Mouse (Mus musculus): ENCODE measurements around the gene Rpn1.
A peak's percentile ranks its signal among the peaks of the same experiment; 100 is the strongest.

Gene Rpn1

GRCm38 (mm10) chr6:88084278-88085151 lies at the start of gene Rpn1:
TSS of gene Rpn1 (plus strand) at chr6:88084482.
- peak; percentile 99 for DNase-seq

- DNase-seq, result no peak
Observed at GRCm38 (mm10) chr6:88037471-88038045, 46.7 kb upstream of the Rpn1 start.

GRCm38 (mm10) chr6:88039426-88039825 lies 44.9 kb upstream of the Rpn1 start:
- DNase-seq, result no peak

- DNase-seq, result no peak
Observed at GRCm38 (mm10) chr6:88041221-88041620, 43.1 kb upstream of the Rpn1 start.

- no peak for DNase-seq
Observed at GRCm38 (mm10) chr6:88042336-88042735, 41.9 kb upstream of the Rpn1 start.

GRCm38 (mm10) chr6:88044234-88044576 lies 40.1 kb upstream of the Rpn1 start:
- DNase-seq, result no peak

- DNase-seq, result peak; percentile 98
Observed at GRCm38 (mm10) chr6:88044577-88045405, 39.5 kb upstream of the Rpn1 start, which contains the start of gene Rab7. TSS of gene Rab7 (minus strand) at chr6:88045270.

GRCm38 (mm10) chr6:88045406-88045766 lies 38.9 kb upstream of the Rpn1 start:
- DNase-seq, result no peak

- DNase-seq, result no peak
Observed at GRCm38 (mm10) chr6:88047853-88048252, 36.4 kb upstream of the Rpn1 start.

GRCm38 (mm10) chr6:88049008-88049407 lies 35.3 kb upstream of the Rpn1 start:
- no peak for DNase-seq

- no peak for DNase-seq
Observed at GRCm38 (mm10) chr6:88051206-88051605, 33.1 kb upstream of the Rpn1 start.

- DNase-seq, result no peak
Observed at GRCm38 (mm10) chr6:88053228-88054080, 30.8 kb upstream of the Rpn1 start.

GRCm38 (mm10) chr6:88054081-88054835 lies 30.0 kb upstream of the Rpn1 start:
- DNase-seq, result no peak

GRCm38 (mm10) chr6:88055663-88056062 lies 28.6 kb upstream of the Rpn1 start:
- DNase-seq, result no peak

GRCm38 (mm10) chr6:88056866-88057265 lies 27.4 kb upstream of the Rpn1 start:
- DNase-seq, result no peak

- DNase-seq, result no peak
Observed at GRCm38 (mm10) chr6:88059903-88060302, 24.4 kb upstream of the Rpn1 start.

GRCm38 (mm10) chr6:88060602-88061001 lies 23.7 kb upstream of the Rpn1 start:
- DNase-seq, result no peak

- no peak for DNase-seq
Observed at GRCm38 (mm10) chr6:88061406-88061805, 22.9 kb upstream of the Rpn1 start.

GRCm38 (mm10) chr6:88062398-88062797 lies 21.9 kb upstream of the Rpn1 start:
- no peak for DNase-seq

GRCm38 (mm10) chr6:88064072-88064642 lies 20.1 kb upstream of the Rpn1 start:
- no peak for DNase-seq

- DNase-seq, result peak; percentile 79
Observed at GRCm38 (mm10) chr6:88065116-88065515, 19.2 kb upstream of the Rpn1 start.

Data from kidney, postnatal 10 days (tissue).